Mouse (Mus musculus) G1E (cell line): ENCODE measurements around the gene Zfp512b.

Source experiments
- CTCF ChIP-seq: IDR thresholded peaks from 2 replicates; pipeline ENCODE4 v1.5.1; 2012; ENCODE audit warnings: low read depth, low read length, inconsistent platforms, mixed read lengths
- GATA1 ChIP-seq: IDR thresholded peaks from 2 replicates; pipeline ENCODE4 v1.6.1; 2012; ENCODE audit warnings: borderline replicate concordance, low read length, inconsistent platforms, mixed read lengths

GRCm38 (mm10) chr2:181600828-181601750 lies 8.5 kb upstream of the Zfp512b start:
- no peak for TF ChIP-seq GATA1
- TF ChIP-seq CTCF, result no peak
